Mouse (Mus musculus) kidney, adult 2 months (tissue): ENCODE measurements around the gene Slc5a10.

ENCODE experiments used
- CTCF ChIP-seq: fragments of 200-500 bp; conservative IDR thresholded peaks from 2 replicates; pipeline ENCODE4 v1.5.1; 2011; ENCODE audit warnings: low read depth, mild to moderate bottlenecking, control low read depth, low read length, moderate library complexity, mixed read lengths; ENCODE audit not compliant: insufficient read depth, insufficient read length
- POLR2A ChIP-seq: fragments of 200-500 bp; IDR thresholded peaks from one replicate; pipeline ENCODE4 v1.6.1; 2011; ENCODE audit warnings: low read depth, low read length, control low read depth

- no peak for TF ChIP-seq CTCF
- no peak for TF ChIP-seq POLR2A
These were observed 34.5 kb downstream of the Slc5a10 start for GRCm38 (mm10) chr11:61686141-61686540.
